Mouse (Mus musculus): ENCODE data around the gene Mb21d2. TPM values are rescaled to one million over a fixed set of nuclear protein-coding genes. Genes with fewer than 3 reads are reported as not detected.

Gene Mb21d2
- total and polyA plus RNA-seq, 3 experiments: not detected

GRCm38 (mm10) chr16:28881787-28882186, 47.7 kb downstream of the Mb21d2 start:
- Histone ChIP-seq H3K4me1 (ENCODE audit: control insufficient read depth in 1 of 2, insufficient read depth in 2 of 2, low read length in 2 of 2) (no peaks in the 10 kb centered on the region), H3K9me3 (replicated peaks; ENCODE audit: insufficient read depth, low read length) (no peaks in the 10 kb centered on the region)

GRCm38 (mm10) chr16:28880756-28881155, 48.7 kb downstream of the Mb21d2 start:
- Histone ChIP-seq H3K79me2 (ENCODE audit: control insufficient read depth, insufficient read depth, low read length, poor library complexity) (no peaks in the 10 kb centered on the region), H3K9me3 (replicated peaks; ENCODE audit: insufficient read depth, low read length) (no peaks in the 10 kb centered on the region), H3K36me3 (ENCODE audit: control insufficient read depth in 1 of 2, insufficient read depth in 2 of 2, low read length in 2 of 2) (no peaks in the 10 kb centered on the region), H3K27me3 (ENCODE audit: control insufficient read depth in 1 of 2, insufficient read depth in 2 of 2, low read length in 2 of 2) (no peaks in the 10 kb centered on the region), H3K9ac (ENCODE audit: control insufficient read depth, low read depth, low read length, poor library complexity, severe bottlenecking) (no peak overlapping the region), H3K27ac (ENCODE audit: control insufficient read depth, low read depth, low read length) (no peak overlapping the region), H3K4me1 (ENCODE audit: control insufficient read depth in 1 of 2, insufficient read depth in 2 of 2, low read length in 2 of 2) (no peaks in the 10 kb centered on the region), H3K4me3 (ENCODE audit: control insufficient read depth in 1 of 2, insufficient read depth in 1 of 2, low read depth in 2 of 2, low read length in 2 of 2) (no peak overlapping the region)
- TF ChIP-seq MYC (IDR thresholded peaks at IDR 0.05; ENCODE audit: low read depth, low read length) (no peak), ZMIZ1 (IDR thresholded peaks at IDR 0.05; ENCODE audit: low read depth, low read length) (no peak), ZKSCAN1 (IDR thresholded peaks at IDR 0.05; ENCODE audit: low read depth, low read length) (no peak), HCFC1 (IDR thresholded peaks at IDR 0.05; ENCODE audit: low read depth, low read length) (no peak), RAD21 (IDR thresholded peaks at IDR 0.05; ENCODE audit: low read depth, low read length) (no peak), MXI1 (IDR thresholded peaks at IDR 0.05; ENCODE audit: low read depth, low read length) (no peak)
- DNase-seq (ENCODE audit: low read depth, low spot score): no peak

More at GRCm38 (mm10) chr16:28881787-28882186, 47.7 kb downstream of the Mb21d2 start:
- no peaks in the 10 kb centered on the region for H3K79me2 ChIP-seq (ENCODE audit: control insufficient read depth, insufficient read depth, low read length, poor library complexity)
- H3K9ac ChIP-seq (ENCODE audit: control insufficient read depth, low read depth, low read length, poor library complexity, severe bottlenecking): no peak overlapping the region
- no peak overlapping the region for H3K27ac ChIP-seq (ENCODE audit: control insufficient read depth, low read depth, low read length)
- H3K27me3 ChIP-seq (ENCODE audit: control insufficient read depth in 1 of 2, insufficient read depth in 2 of 2, low read length in 2 of 2): no peaks in the 10 kb centered on the region
- H3K36me3 ChIP-seq (ENCODE audit: control insufficient read depth in 1 of 2, insufficient read depth in 2 of 2, low read length in 2 of 2): no peaks in the 10 kb centered on the region
- DNase-seq (ENCODE audit: low read depth, low spot score): no peak
- TF ChIP-seq HCFC1 (IDR thresholded peaks at IDR 0.05; ENCODE audit: low read depth, low read length): no peak
- TF ChIP-seq MEF2A (IDR thresholded peaks at IDR 0.05; ENCODE audit: extremely low read depth, insufficient replicate concordance, low read depth, low read length, poor library complexity, severe bottlenecking): no peak
- no peak for TF ChIP-seq MYB (IDR thresholded peaks at IDR 0.05; ENCODE audit: low read depth, low read length)
- TF ChIP-seq ZMIZ1 (IDR thresholded peaks at IDR 0.05; ENCODE audit: low read depth, low read length): no peak
- no peak overlapping the region for H3K4me3 ChIP-seq (ENCODE audit: control insufficient read depth in 1 of 2, insufficient read depth in 1 of 2, low read depth in 2 of 2, low read length in 2 of 2)

- H3K4me1 ChIP-seq (ENCODE audit: control insufficient read depth in 1 of 2, insufficient read depth in 2 of 2, low read length in 2 of 2): no peaks in the 10 kb centered on the region
- no peak overlapping the region for H3K9ac ChIP-seq (ENCODE audit: control insufficient read depth, low read depth, low read length, poor library complexity, severe bottlenecking)
- TF ChIP-seq CHD1 (IDR thresholded peaks at IDR 0.05; ENCODE audit: low read depth, low read length): no peak
- no peaks in the 10 kb centered on the region for H3K79me2 ChIP-seq (ENCODE audit: control insufficient read depth, insufficient read depth, low read length, poor library complexity)
- H3K4me3 ChIP-seq (ENCODE audit: control insufficient read depth in 1 of 2, insufficient read depth in 1 of 2, low read depth in 2 of 2, low read length in 2 of 2): no peak overlapping the region
- H3K9me3 ChIP-seq (replicated peaks; ENCODE audit: insufficient read depth, low read length): no peaks in the 10 kb centered on the region
- H3K27me3 ChIP-seq (ENCODE audit: control insufficient read depth in 1 of 2, insufficient read depth in 2 of 2, low read length in 2 of 2): no peaks in the 10 kb centered on the region
- H3K36me3 ChIP-seq (ENCODE audit: control insufficient read depth in 1 of 2, insufficient read depth in 2 of 2, low read length in 2 of 2): no peaks in the 10 kb centered on the region
- no peak for DNase-seq (ENCODE audit: low read depth, low spot score)
- no peak overlapping the region for H3K27ac ChIP-seq (ENCODE audit: control insufficient read depth, low read depth, low read length)
These were observed 49.2 kb downstream of the Mb21d2 start for GRCm38 (mm10) chr16:28880307-28880681.
